10 mouse cellular contexts compared by ENCODE assay signal in the genomic region with DNA sequence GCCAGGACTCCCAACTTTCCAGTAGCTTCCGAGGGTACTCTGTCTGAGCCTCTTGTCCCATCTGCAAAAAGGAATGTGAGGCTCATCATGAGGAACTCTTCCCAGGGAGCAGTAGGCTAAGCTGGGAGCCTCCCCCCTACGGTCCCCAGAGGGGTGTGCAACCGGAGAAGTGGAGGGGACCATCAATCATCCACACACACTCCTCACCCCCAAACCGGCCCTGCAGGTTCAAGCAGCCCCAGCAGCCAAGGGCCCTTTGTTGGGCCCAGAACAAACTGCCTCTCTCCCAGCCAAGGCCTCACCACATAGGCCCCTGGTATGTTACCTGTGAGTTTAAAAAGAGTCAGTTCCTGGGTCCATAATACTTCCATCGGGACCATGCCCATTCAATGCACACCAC. TPM values are rescaled to one million over a fixed set of nuclear protein-coding genes. Genes with fewer than 3 reads are reported as not detected.
DNase-seq lines count a peak whose midpoint lies in the region; ATAC-seq and TF ChIP-seq lines count a peak whose summit lies in the region.
"Had no signal": no experiment of that assay in that cellular context is flagged by ENCODE, and none has a peak within 500 bp of the region (broad histone marks: within the 10 kb centered on the region; RNA-seq: fewer than 3 reads in every experiment).

No protein-coding gene starts in this region.

- H3K4me3 ChIP-seq in cerebellum, adult 2 months (replicated peaks; ENCODE audit: insufficient read depth, low read depth, low read length), result no peak overlapping the region
- H3K4me3 ChIP-seq in kidney, embryonic 16.5 days (ENCODE audit: low read length), result no peak overlapping the region
- H3K4me3 ChIP-seq in intestine, embryonic 16.5 days (ENCODE audit: low read length), result no peak overlapping the region

- TF ChIP-seq CTCF in cerebellum, adult 2 months (IDR thresholded peaks at IDR 0.05; ENCODE audit: borderline replicate concordance, insufficient read depth, low read depth, low read length), result no peak

- 0 out of 2 replicates have a peak, but pooled peaks cover 2% of the 10 kb centered on the region for H3K36me3 ChIP-seq in kidney, embryonic 16.5 days (ENCODE audit: insufficient read depth, low read length)
- H3K36me3 ChIP-seq in intestine, embryonic 16.5 days (ENCODE audit: control insufficient read depth, insufficient read depth, low read length), result peaks cover under 1% of the 10 kb centered on the region; the same call in 1 of the 2 replicates

- no peak overlapping the region for H3K4me2 ChIP-seq in kidney, embryonic 16.5 days (replicated peaks; ENCODE audit: low read depth, low read length)
- H3K4me2 ChIP-seq in intestine, embryonic 16.5 days (ENCODE audit: low read depth, low read length), result peak overlapping the region; percentile 21; the same call in 1 of the 2 replicates

- peaks cover 38% of the 10 kb centered on the region for H3K4me1 ChIP-seq in cerebellum, adult 2 months (ENCODE audit: control insufficient read depth, insufficient read depth, low read length)
- peaks cover 60% of the 10 kb centered on the region for H3K4me1 ChIP-seq in kidney, embryonic 16.5 days (ENCODE audit: insufficient read depth, low read length)
- peaks cover 47% of the 10 kb centered on the region for H3K4me1 ChIP-seq in intestine, embryonic 16.5 days (ENCODE audit: control insufficient read depth, insufficient read depth, low read length)

- peak; percentile 22 for DNase-seq in cerebellum, adult 11-12 months
- DNase-seq in cerebellum, adult 2 months, result no peak
- DNase-seq in kidney, adult 8-10 months, result no peak
- DNase-seq in lung, postnatal 4 days, result peak; percentile 44 to 68
- DNase-seq in right cerebral cortex, postnatal 10 days (ENCODE audit: low spot score in 2 of 2), result no peak
- DNase-seq in Muller cell, postnatal 12 days (ENCODE audit: inconsistent ontology term), result no peak
- DNase-seq: cerebellum, postnatal 14 days; retina, postnatal 1 day had no signal

- H3K9ac ChIP-seq in kidney, embryonic 16.5 days (replicated peaks; ENCODE audit: low read length), result 0 out of 2 replicates have a peak overlapping the region, but pooled peaks have one; percentile 10
- 0 out of 2 replicates have a peak overlapping the region, but pooled peaks have one; percentile 27 for H3K9ac ChIP-seq in intestine, embryonic 16.5 days (ENCODE audit: low read depth, low read length)

- no peak for TF ChIP-seq POLR2A in cerebellum, adult 2 months (IDR thresholded peaks at IDR 0.05; ENCODE audit: borderline replicate concordance, insufficient read depth, low read length)

- no peak for ATAC-seq in kidney, embryonic 16.5 days (ENCODE audit: low FRiP score, low TSS enrichment)
- no peak for ATAC-seq in intestine, embryonic 16.5 days

- no peaks in the 10 kb centered on the region for H3K27me3 ChIP-seq in cerebellum, adult 2 months (ENCODE audit: control insufficient read depth, insufficient read depth, low read length)
- no peaks in the 10 kb centered on the region for H3K27me3 ChIP-seq in kidney, embryonic 16.5 days (ENCODE audit: insufficient read depth, low read length)
- H3K27me3 ChIP-seq in intestine, embryonic 16.5 days (replicated peaks; ENCODE audit: control insufficient read depth, insufficient read depth, low read length), result no peaks in the 10 kb centered on the region

- no peak overlapping the region for H3K27ac ChIP-seq in cerebellum, adult 2 months (ENCODE audit: insufficient read depth, low read length)
- H3K27ac ChIP-seq in kidney, embryonic 16.5 days (ENCODE audit: low read length), result peak overlapping the region; percentile 61
- peak overlapping the region; percentile 50 for H3K27ac ChIP-seq in intestine, embryonic 16.5 days (ENCODE audit: low read length)

- WGBS in cerebellum, adult 2 months, result 89% methylated on average over 5 of the region's 5 CpGs
- 32% methylated on average over 5 of the region's 5 CpGs for WGBS in kidney, embryonic 16.5 days
- 53% methylated on average over 5 of the region's 5 CpGs for WGBS in intestine, embryonic 16.5 days

- H3K9me3 ChIP-seq in kidney, embryonic 16.5 days (ENCODE audit: low read length), result no peaks in the 10 kb centered on the region
- H3K9me3 ChIP-seq in intestine, embryonic 16.5 days (ENCODE audit: control insufficient read depth, low read length), result no peaks in the 10 kb centered on the region

RNA-seq across cellular contexts. Expression of a gene that starts 5.3 kb away (rescaled TPM):
- 63.5 and 68.6 TPM in 2 replicates for polyA plus RNA-seq in cerebellum, adult 2 months (2012; rRNA removed)
- polyA plus RNA-seq in kidney, embryonic 16.5 days (2015; fragmentation: Nextera tagmentation; extraction: Ambion mirVana), result 172 and 202 TPM in 2 replicates
- 283 and 299 TPM in 2 replicates for polyA plus RNA-seq in intestine, embryonic 16.5 days (2015; fragmentation: Nextera tagmentation; extraction: Ambion mirVana)

RNA-seq across cellular contexts. Expression of a gene that starts 17.9 kb away (rescaled TPM):
- 73.3 and 74.1 TPM in 2 replicates for polyA plus RNA-seq in cerebellum, adult 2 months (2012; rRNA removed)
- polyA plus RNA-seq in kidney, embryonic 16.5 days (2015; fragmentation: Nextera tagmentation; extraction: Ambion mirVana), result 153 and 161 TPM in 2 replicates
- 104 and 106 TPM in 2 replicates for polyA plus RNA-seq in intestine, embryonic 16.5 days (2015; fragmentation: Nextera tagmentation; extraction: Ambion mirVana)

RNA-seq across cellular contexts. Expression of a gene that starts 44.5 kb away (rescaled TPM):
- 109 and 114 TPM in 2 replicates for polyA plus RNA-seq in cerebellum, adult 2 months (2012; rRNA removed)
- polyA plus RNA-seq in kidney, embryonic 16.5 days (2015; fragmentation: Nextera tagmentation; extraction: Ambion mirVana), result 67.5 and 69.3 TPM in 2 replicates
- polyA plus RNA-seq in intestine, embryonic 16.5 days (2015; fragmentation: Nextera tagmentation; extraction: Ambion mirVana), result 69.4 and 75.4 TPM in 2 replicates

Comparison
In these comparisons a context has a peak if more than half of its experiments do, and no peak if none do; other contexts are left out.
1. DNase-seq: peak in cerebellum, adult 11-12 months (single experiment) and lung, postnatal 4 days (2 of 2); none in cerebellum, adult 2 months (0 of 2), kidney, adult 8-10 months (0 of 2), right cerebral cortex, postnatal 10 days (0 of 2) and Muller cell, postnatal 12 days (single experiment).